Mouse (Mus musculus) spleen, postnatal 14 days (tissue): Measurements from ENCODE around the gene Nufip2.
A peak's percentile ranks its signal among the peaks of the same experiment; 100 is the strongest.
"Not testable (repeated sequence)": the region's sequence is repeated elsewhere in the genome, so short reads cannot be mapped to it uniquely, and the experiment has no call there.

ENCODE experiments used
- DNase-seq, 2 experiments: peaks; one replicate each; pipeline ENCODE4 v3.0.0; 2021 to 2022; ENCODE audit warnings: low spot score in 2 of 2

The Nufip2 gene

DNA sequence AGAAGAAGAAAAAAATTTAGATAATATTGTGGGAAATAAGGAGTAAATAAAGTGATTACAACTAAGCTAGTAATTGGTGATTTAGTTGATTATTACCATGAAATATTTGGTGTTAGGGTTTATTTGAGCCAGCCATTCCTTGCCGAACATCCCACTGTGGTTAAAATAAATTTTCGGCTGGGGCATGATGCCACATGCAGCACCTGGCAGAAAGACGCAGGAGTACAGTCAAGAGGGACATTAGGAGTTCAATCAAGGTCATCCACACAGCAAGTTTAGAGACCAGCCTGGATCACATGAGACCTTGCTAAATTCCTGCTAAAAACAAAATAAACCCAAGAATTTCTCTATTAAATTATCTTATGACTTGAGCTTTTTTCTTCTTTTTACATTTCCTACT lies 23.1 kb downstream of the Nufip2 start:
- no peak for DNase-seq

DNA sequence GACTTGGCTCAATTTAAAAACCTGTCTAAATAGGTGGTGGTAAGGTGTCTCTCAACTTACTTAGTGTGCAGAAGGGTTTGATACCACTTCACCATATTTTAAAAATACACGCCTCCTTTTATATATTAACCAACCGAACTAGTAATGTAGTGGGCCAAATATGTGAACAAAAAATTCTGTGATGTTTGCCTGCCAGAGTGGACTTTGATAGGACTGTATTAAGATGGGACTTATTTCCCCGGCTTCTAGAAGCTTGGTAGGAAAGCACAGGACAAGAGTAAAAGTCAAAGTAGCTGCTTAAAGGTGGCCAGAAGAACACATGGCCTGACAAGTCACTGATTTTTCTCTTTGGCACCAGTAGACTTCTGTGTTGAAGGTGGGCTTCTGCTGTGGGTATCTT lies 27.8 kb downstream of the Nufip2 start:
- DNase-seq, result no peak

DNA sequence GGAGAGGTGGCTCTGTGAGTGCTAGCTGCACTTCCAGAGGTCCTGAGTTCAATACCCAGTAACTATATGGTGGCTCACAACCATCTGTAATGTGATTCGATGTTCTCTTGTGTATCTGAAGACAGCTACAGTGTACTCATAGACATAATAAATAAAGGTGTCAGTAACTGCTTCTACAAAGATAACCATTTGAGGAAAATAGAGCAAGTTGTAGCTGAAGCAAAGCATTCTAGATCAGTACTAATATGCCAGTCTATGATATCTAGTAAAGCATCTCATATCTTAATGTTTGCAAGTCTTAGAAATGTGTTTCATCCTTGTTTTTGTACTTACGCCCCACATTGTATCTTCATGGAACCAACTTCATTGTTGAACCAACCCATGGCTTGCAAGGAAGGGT lies 33.1 kb downstream of the Nufip2 start:
- no peak for DNase-seq

DNA sequence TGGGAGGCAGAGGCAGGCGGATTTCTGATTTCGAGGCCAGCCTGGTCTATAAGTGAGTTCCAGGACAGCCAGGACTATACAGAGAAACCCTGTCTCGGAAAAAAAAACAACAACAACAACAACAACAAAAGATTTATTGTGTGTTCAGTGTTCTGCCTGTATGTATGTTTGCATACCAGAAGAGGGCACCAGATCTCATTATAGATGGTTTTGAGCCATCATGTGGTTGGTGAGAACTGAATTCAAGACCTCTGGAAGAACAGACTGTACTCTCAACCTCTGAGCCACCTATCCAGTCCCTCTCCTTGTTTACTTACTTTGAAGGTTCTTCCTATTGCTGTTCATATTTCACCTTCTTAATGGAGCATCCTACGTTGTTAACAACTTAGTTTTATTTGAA lies 35.4 kb downstream of the Nufip2 start:
- no peak for DNase-seq

DNA sequence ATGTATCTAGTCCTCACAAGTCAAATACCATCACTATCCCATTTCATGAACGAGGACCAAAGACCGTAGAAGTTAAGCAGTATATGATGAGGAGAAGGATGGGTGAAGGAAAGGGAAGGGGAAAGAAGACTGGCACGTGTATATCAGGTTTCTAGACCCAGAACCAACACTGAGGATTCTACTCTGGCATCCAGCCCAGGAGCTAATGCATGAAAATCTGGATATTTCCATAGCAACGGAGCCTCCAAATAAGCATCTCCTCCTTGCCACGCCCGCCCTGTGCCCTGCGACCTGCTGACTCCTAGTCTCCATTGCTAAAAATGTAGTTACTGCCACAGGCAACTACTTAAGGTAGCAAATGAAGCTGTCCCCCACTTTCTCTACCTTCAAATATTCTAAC lies 38.8 kb downstream of the Nufip2 start:
- no peak for DNase-seq

DNA sequence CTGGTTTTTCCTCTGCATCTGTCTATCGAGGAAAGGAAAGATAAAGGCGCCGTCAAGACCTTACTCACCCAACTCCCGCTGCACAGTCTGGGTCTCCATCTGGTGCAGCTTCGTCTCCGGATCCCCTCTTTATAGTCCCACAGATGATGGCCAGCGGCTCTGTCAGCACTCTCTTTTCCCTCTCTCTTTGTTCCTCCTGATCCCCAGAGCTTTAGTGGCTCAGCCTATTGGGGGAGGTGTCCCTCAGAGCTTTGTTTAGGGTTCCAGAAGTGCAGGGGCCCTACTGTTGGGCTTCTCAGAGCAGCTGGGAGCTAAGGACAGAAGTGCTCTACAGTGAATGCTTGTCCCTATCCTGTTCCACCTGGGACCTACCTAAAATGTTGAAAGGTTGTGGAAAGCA lies 39.2 kb downstream of the Nufip2 start, which contains the start of gene Cryba1:
TSS of gene Cryba1 (minus strand) at position 101 of the 400 bp plus-strand sequence.
- DNase-seq, result no peak

DNA sequence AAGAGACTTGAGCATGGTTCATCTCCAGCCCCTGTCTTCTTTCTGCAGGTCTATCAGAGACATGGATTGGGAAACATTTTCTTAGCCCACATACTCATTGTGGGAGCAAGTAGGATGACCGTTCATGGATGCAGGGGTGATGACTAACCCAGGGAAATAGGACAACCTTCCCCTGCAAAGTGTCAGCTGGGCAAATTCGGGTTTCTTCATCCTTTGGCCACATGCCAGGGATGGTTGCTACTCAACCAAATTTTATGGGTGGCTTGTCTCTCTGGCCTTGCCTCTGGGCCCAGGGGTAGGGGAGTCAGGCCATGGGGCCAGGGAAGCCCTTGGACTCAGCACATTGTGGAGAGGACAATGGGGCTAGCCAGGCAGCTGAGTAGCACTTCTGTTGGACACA lies 42.6 kb downstream of the Nufip2 start:
- no peak for DNase-seq

DNA sequence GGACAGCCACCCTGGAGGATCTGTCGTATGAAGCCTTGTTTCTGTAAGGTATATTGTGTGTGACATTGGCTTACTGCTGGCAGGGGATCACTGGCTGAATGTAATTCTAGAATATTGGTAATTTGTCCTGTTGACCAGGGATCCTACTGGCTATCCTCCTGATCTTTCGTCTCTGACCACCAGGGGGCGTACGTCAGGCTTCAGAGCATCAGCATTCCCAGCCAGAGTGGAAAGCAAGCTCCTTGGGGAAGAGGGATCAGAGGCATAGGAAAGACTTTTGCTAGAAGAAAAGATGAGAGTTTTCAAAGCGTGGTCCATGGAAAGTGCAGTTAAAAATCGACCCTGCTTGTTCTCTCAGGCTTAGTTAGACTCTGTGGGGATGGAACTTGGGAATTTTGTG lies 51.3 kb downstream of the Nufip2 start:
- peak; percentile 53 to 68 for DNase-seq

DNA sequence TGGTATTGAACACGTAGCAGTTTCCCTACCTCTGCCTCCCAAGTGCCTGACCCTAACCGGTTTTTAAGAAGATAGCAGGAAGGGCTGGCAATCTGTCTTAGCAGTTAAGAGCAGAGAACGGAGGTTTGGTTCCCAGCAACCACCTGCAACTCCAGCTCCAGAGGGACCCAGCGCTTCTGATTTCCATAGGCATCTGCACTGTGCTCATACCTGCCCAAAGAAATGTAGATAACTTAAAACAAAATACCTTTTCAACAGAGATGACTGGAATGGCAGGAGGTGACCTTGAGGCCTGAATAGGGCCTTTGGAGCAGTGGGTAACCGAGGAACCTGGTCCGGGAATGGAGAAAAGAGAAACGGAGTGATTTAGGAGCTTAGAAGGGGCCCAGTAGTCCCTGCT lies 52.6 kb downstream of the Nufip2 start:
- no peak for DNase-seq

DNA sequence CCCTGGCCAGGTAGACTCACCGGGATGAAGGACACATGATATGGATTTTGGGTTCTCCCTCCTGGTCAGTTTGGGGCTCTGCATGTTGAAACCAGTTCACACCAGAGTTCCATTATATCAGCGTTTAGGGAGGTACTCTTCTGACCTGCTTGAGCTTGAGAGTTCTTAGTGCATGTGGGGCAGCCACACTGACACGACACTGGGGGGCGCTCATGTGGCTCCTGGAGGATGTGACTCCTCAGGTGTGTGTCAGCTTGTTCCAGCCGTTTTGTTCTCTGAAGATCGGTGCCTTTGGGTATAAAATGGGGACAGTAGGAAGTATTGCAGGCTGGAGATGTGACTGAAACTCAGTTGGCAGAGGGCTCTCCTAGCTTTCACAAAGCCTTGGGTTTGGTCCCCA lies 58.0 kb downstream of the Nufip2 start:
- DNase-seq, result no peak

DNA sequence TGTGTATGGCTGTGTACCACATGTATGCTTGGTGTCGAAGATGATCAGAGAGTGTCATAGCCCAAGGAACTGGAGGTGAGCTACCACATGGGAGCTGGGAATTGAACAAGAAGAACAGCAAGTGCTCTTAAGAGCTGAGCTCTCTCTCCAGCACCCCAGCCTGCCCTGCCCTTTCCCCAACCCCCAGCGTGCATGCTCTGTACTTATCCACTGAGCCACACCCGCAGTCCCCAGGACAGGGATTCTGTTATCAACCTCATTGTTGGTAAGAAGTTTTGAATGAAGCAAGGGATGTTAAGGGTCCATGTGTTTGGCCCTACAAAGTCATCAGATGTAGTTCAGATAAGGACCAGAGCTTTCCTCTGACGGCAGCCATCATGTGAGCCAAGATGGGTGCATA lies 60.7 kb downstream of the Nufip2 start:
- no peak for DNase-seq

DNA sequence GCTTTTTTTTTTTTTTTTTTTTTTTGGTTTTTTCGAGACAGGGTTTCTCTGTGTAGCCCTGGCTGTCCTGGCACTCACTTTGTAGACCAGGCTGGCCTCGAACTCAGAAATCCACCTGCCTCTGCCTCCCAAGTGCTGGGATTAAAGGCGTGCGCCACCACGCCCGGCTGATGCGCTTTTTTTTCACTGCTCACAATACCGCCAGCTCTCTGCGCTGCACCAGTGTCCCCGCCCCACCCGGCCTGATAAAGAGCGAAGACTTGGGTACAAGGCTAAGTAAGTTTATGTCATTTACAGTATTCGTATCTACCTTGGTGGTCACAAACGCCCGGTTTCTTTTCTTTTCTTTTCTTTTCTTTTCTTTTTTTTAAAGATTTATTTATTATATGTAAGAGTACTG lies 61.1 kb downstream of the Nufip2 start:
- not testable (repeated sequence) for DNase-seq

DNA sequence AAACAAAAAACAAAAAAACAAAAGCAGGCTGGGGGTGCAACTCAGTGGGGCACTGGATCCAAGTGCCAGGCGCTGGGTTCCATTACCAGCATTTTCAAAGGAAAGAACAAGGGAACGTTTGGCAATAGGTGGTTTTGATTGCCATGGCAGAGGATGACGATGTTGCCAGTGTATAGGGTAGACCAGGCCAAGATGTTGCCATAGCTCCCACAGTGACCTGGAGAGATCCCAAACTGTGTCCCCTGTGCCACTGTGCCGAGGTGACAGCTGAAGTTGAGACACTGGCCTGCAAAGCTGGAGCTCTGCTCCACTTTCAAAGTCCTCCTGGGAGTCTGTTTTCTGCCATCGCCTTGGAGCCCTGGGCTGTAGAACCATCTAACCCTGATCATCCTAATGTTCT lies 63.0 kb downstream of the Nufip2 start:
- no peak for DNase-seq

DNA sequence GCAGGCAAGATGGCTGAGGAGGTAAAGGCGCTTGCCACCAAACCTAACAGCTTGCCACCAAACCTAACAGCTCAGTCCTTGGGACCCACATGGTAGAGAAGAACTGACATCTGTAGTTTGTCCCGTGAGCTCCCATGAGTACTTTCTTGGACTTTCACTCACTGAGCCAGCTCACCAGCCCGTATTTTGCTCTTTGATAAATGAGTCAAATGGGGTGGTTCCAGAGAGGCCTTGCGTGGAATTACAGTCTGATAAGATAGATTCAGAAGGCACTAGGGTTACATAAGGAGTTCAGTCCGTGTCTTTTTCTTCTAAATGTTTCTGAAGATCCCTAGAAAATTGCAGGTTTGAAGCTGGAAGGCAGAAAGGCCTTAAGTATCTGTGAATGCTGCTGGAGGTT lies 66.6 kb downstream of the Nufip2 start:
- DNase-seq, result no peak

DNA sequence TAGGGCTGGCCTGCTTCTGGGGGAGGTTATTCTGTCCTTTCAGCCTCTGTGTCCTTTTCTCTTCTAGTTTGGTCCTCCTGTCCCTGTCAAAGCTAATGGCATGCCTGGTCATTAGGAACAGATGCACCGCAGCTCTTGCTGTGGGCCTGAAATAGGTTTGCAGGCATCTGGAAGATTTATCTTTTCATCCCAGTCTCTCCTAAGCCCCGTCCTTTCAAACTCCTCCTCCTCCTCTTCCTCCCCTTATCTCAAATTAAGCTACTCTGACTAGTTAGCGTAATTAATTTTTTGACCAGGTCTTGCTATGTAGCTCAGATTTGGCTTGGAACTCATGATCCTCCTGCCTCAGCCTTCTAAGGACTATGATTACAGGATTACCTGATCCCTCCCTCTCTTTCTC lies 67.5 kb downstream of the Nufip2 start:
- no peak for DNase-seq

DNA sequence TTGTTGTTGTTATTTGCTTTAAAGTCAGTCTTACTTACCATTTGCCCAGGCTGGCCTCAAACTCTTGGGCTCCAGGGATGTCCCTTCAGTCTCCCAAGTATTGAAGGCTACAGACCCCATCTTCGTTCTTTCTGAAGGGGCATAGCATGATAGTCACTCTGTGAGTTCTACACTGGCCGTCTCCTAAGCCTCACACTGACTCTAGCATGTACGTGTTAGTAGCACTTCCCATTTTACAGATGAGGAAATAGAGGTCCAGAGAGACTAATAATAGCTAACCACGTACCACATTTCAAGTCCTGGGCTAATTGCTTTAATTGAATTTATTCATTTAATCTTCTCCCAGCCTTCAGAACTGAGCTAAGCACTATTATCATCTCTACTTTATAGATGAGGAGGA lies 74.1 kb downstream of the Nufip2 start:
- DNase-seq, result no peak

DNA sequence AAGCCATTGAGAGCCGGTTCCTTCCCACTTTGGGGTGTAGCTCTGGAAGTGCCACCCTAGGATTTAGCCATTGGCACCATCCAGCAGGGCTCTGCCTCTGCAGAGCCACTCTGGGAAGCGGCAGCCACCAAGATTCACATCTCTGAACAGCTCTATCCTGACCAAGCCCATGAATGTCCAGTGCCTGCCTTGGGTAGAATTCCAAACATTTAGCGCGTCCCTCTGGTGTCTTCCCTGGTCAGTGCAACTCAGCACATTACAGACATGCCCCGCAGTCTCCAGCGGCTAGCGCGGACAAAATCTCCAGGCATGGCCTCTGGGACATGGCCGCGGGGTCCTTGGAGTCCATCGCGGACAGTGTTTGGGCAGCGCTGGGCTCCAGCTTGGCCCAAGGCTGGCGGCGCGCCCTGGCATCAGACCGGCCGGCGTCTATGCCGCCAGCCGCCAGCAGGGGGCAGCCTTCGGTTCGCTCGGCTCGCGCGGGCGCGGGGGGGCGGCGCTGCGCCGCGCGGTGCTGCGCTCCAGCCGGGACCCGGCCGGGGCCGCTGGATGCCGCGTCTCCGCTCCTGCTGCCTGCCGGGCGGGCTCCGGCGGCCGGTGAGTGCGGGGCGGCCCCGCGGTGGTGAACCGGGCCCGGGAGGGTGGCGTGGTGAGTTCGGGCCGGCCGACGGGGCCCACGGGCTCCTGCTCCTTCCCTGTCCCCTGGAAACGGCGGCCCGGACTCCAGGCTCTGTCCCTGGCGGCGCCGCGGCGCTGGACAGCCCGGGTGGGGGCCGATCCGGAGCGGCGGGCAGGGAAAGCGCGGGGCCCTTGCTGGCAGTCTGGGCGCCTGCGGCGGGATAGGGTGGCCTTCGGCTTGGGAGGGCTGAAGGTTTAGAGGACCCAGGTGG lies 77.1 kb downstream of the Nufip2 start, which contains the start of gene Myo18a:
TSS of gene Myo18a (plus strand) at position 464 of the 890 bp plus-strand sequence.
- peak; percentile 71 to 83 for DNase-seq

DNA sequence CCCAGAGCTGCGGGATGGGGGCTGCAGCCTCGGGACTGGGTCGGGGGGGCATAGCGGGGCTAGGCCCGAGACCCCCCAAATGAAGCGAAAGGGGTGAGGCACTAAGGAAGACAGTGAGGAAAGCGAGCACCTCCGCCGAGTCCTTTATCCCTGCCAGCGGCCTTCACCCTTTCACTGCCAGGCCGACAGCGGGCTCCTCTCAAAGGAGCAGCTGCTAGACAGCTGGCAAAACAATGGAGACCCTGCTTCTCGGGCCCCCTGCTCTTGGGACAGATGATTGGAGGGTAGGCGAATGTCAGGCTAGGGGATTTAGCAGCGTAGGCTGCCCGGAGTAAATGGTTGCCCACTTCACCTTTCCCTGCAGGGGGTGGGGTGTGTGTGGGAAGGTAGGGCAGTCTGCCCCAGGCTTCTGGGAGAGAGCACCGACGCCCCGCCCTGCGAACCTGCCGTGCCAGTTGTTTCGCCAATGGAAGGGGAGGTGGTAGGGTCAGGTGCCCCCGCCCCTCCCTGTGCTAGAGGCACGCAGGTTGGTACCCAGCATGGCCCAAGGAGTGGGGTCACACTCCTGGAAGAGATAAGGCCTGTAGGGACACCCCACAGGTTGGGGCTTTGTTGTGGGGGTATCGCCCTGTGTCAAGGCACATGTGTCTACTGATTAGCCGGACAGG lies 77.9 kb downstream of the Nufip2 start:
- peak in 1 of 2 experiments; percentile 21 for DNase-seq

DNA sequence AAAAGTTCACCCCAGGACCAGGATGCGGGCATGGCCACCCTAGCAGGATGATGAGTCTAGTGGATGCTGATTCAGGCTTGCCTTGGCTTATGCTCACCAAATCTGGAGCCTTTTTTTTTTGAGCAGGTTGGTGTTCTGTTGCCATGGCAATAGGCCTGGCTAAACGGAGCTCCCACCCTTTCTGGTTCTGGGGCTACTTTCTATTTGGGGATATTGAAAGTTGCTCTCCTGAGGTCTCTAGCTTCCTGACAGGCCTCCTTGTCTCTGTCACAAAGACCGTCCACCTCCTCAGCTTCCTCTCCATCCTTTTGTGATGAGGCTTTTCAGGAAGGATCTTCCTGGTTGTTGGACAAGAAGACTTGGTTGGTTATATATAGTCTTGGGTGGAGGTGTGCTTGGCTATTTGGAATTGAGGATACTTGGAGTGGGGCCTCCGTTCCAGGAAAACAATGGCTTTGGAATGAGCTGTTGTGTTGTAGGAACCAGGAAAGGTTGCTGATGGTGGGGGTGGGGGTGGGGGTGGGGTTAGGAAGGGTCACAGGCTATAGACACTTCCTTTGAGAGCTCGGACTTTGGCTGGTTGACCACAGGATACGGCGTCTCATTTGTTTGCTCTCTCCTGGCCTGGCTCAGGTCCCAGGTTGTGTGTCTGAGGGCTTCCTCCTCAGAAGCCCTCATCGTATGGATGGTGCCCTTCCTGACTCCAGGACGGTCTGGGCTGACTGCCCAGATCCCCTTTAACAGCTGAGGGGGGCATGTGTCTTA lies 78.9 kb downstream of the Nufip2 start:
- no peak for DNase-seq

DNA sequence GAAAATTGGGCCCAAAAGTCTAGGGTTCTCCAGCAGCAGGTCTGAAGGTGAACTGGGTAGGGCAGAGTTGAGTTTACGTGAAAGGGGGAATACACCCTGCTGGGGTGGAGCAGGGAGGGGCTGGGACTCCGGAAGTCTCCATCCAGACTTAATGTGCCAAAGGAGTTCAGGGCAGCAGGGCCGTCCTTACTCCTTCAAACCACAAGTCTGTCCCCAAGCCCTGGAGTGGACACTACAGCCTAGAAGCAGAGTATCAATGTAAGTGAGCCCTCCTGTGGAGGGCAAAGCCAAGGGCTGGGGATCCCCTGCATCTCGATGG lies 79.5 kb downstream of the Nufip2 start:
- no peak for DNase-seq

DNA sequence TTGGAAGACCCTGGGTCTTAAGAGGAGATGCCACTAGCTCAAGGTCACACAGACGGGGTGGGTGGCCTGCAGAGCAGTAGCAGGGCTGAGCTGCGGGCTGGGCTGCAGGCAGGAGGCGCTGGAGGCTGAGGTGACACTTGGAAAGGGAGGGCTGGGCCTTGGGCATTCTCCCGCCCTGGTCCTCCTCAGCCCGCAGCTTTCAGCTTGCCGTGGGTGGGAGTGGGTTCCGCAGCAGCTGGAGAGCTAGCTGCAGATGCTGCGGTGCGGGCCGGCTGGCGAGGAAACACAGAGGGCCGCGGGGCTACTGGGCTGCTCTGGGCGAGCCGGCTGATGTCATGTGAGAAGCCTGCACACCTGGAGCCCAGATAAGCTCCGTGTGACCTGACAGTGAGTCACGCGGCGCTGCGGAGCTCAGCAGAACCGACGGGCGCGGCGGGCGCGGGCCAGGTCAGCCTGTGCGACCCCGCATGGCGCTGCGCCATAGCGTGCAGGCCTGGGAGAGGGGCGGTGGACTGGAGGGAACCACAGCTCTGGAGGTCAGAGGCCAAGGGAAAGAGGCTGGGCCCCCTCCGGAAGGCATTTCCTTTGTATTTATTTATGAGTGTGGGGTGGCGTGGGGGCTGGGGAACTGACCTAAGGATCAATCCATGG lies 80.5 kb downstream of the Nufip2 start:
- DNase-seq, result peak; percentile 39

DNA sequence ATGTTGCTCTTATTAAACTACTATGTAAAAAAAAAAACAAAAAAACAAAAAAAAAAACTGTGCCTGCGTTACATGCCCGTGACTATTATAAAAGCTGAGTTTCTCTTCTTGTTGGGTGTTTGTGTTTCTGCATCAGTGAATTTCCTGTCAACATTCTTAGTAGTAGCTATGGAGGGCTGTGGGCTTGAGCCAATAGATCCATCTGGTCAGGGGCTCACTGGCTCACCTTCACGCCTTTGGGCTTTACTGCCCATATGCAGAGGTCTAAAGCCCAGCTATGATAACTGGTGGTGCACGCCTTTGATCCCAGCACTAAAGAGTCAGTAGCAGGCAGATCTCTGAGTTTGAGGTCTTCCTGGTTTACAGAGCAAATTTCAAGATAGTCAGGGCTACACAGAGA lies 83.5 kb downstream of the Nufip2 start:
- DNase-seq, result no peak
